Mouse (Mus musculus) lung, postnatal 0 days (tissue): ENCODE results near the gene Igsf6. TPM values are rescaled to one million over a fixed set of nuclear protein-coding genes. Genes with fewer than 3 reads are reported as not detected.

Experiments used
- ATAC-seq: fragments of 200-750 bp; cut with Nextera tagmentation; 2 replicates; pipeline ENCODE4 v1.8.0; 2017; ENCODE audit warnings: moderate library complexity
- DNase-seq: peaks from one replicate; pipeline ENCODE4 v3.0.0-alpha.2; 2016; ENCODE audit warnings: low spot score
- H3K27ac ChIP-seq: fragments of 300-500 bp; sonication (generic); 2 replicates; pipeline ENCODE4 v1.5.1; 2014; ENCODE audit warnings: antibody characterized with exemption, mild to moderate bottlenecking, low read length, mixed read lengths
- H3K27me3 ChIP-seq: fragments of 300-500 bp; sonication (generic); replicated peaks from 2 replicates; pipeline ENCODE4 v1.6.1; 2014; ENCODE audit warnings: low read length, mixed read lengths; ENCODE audit not compliant: insufficient read depth
- H3K36me3 ChIP-seq: fragments of 300-500 bp; sonication (generic); 2 replicates; pipeline ENCODE4 v1.6.1; 2014; ENCODE audit warnings: low read length, mixed read lengths; ENCODE audit not compliant: insufficient read depth
- H3K4me1 ChIP-seq: fragments of 300-500 bp; sonication (generic); 2 replicates; pipeline ENCODE4 v1.6.1; 2014; ENCODE audit warnings: antibody characterized with exemption, low read depth, low read length, mixed read lengths; ENCODE audit not compliant: insufficient read depth
- H3K4me2 ChIP-seq: fragments of 300-500 bp; sonication (generic); replicated peaks from 2 replicates; pipeline ENCODE4 v1.6.1; 2014; ENCODE audit warnings: low read depth, mild to moderate bottlenecking, low read length, moderate library complexity, mixed read lengths
- H3K4me3 ChIP-seq: fragments of 300-500 bp; sonication (generic); 2 replicates; pipeline ENCODE4 v1.5.1; 2014; ENCODE audit warnings: low read depth, low read length
- H3K9ac ChIP-seq: fragments of 300-500 bp; sonication (generic); replicated peaks from 2 replicates; pipeline ENCODE4 v1.6.1; 2014; ENCODE audit warnings: low read depth, mild to moderate bottlenecking
- H3K9me3 ChIP-seq: fragments of 300-500 bp; sonication (generic); 2 replicates; pipeline ENCODE4 v1.6.1; 2016; ENCODE audit warnings: low read length, mixed read lengths
- CTCF ChIP-seq: IDR thresholded peaks from 2 replicates; pipeline ENCODE4 v1.5.1; 2016; ENCODE audit warnings: antibody characterized with exemption, mild to moderate bottlenecking
- EP300 ChIP-seq: IDR thresholded peaks from 2 replicates; pipeline ENCODE4 v1.6.1; 2016; ENCODE audit warnings: antibody characterized with exemption, mild to moderate bottlenecking, control low read depth
- WGBS: fragments of 180-500 bp; shearing (Covaris S2); extraction: QIAGEN DNeasy Blood & Tissue Kit; methylation state at CpG from one replicate; pipeline ENCODE4 v1.1.7; 2014; 5-methylcytosine and 5-hydroxymethylcytosine counted together
- polyA plus RNA-seq: library from polyadenylated mRNA; unstranded; fragments of >200 nt; fragmentation: Nextera tagmentation; extraction: Ambion mirVana; gene quantifications from 2 replicates; pipeline ENCODE4 v1.2.1, GENCODE M21; 2015

The Igsf6 gene
- polyA plus RNA-seq, 1 experiment from 2014 or later, result 5.5 TPM

- 69% methylated on average over 6 of the region's 6 CpGs for WGBS
- TF ChIP-seq EP300, result no peak
- no peak for TF ChIP-seq CTCF
- Histone ChIP-seq H3K9ac (no peak overlapping the region), H3K4me2 (no peak overlapping the region), H3K27ac (no peak overlapping the region), H3K27me3 (no peaks in the 10 kb centered on the region), H3K36me3 (no peaks in the 10 kb centered on the region), H3K4me3 (no peak overlapping the region), H3K9me3 (no peaks in the 10 kb centered on the region), H3K4me1 (peaks cover 11% of the 10 kb centered on the region; the same call in 1 of the 2 replicates)
- ATAC-seq (no peak; the same call in 1 of the 2 replicates), DNase-seq (peak; percentile 29)
Observed at GRCm38 (mm10) chr7:121045671-121046453, 28.5 kb downstream of the Igsf6 start.

GRCm38 (mm10) chr7:121044251-121044650 lies 30.1 kb downstream of the Igsf6 start:
- no peak overlapping the region for H3K27ac ChIP-seq
- WGBS, result 85% methylated on average over 1 of the region's 1 CpGs

GRCm38 (mm10) chr7:121043510-121043909 lies 30.9 kb downstream of the Igsf6 start:
- Histone ChIP-seq H3K4me3 (no peak overlapping the region), H3K27ac (no peak overlapping the region), H3K9ac (no peak overlapping the region), H3K4me1 (peaks cover 11% of the 10 kb centered on the region; the same call in 1 of the 2 replicates), H3K4me2 (no peak overlapping the region), H3K36me3 (no peaks in the 10 kb centered on the region), H3K27me3 (no peaks in the 10 kb centered on the region), H3K9me3 (no peaks in the 10 kb centered on the region)
- DNase-seq (no peak), ATAC-seq (no peak)
- 85% methylated on average over 1 of the region's 1 CpGs for WGBS
- TF ChIP-seq CTCF, result no peak
- no peak for TF ChIP-seq EP300

More at GRCm38 (mm10) chr7:121044251-121044650, 30.1 kb downstream of the Igsf6 start:
- no peak overlapping the region for H3K4me2 ChIP-seq
- no peaks in the 10 kb centered on the region for H3K27me3 ChIP-seq
- H3K9me3 ChIP-seq, result no peaks in the 10 kb centered on the region
- H3K9ac ChIP-seq, result no peak overlapping the region
- H3K4me1 ChIP-seq, result peaks cover 11% of the 10 kb centered on the region; the same call in 1 of the 2 replicates
- TF ChIP-seq CTCF, result no peak
- no peak for TF ChIP-seq EP300
- ATAC-seq (no peak), DNase-seq (no peak)
- no peak overlapping the region for H3K4me3 ChIP-seq
- no peaks in the 10 kb centered on the region for H3K36me3 ChIP-seq

- Histone ChIP-seq H3K4me1 (peaks cover 11% of the 10 kb centered on the region; the same call in 1 of the 2 replicates), H3K27me3 (no peaks in the 10 kb centered on the region), H3K4me3 (no peak overlapping the region), H3K36me3 (no peaks in the 10 kb centered on the region), H3K4me2 (no peak overlapping the region), H3K9ac (no peak overlapping the region), H3K9me3 (no peaks in the 10 kb centered on the region), H3K27ac (no peak overlapping the region)
- DNase-seq, result no peak
- TF ChIP-seq CTCF (no peak), EP300 (no peak)
- ATAC-seq, result no peak
- WGBS, result 82% methylated on average over 3 of the region's 3 CpGs
Observed at GRCm38 (mm10) chr7:121043004-121043403, 31.4 kb downstream of the Igsf6 start.

GRCm38 (mm10) chr7:121041989-121042388 lies 32.4 kb downstream of the Igsf6 start:
- 32% methylated on average over 1 of the region's 1 CpGs for WGBS

GRCm38 (mm10) chr7:121040595-121040994 lies 33.8 kb downstream of the Igsf6 start:
- DNase-seq (no peak), ATAC-seq (no peak)
- WGBS, result 85% methylated on average over 4 of the region's 4 CpGs
- no peak overlapping the region for H3K4me3 ChIP-seq
- peaks cover 7% of the 10 kb centered on the region; the same call in 1 of the 2 replicates for H3K4me1 ChIP-seq
- no peaks in the 10 kb centered on the region for H3K27me3 ChIP-seq
- no peak overlapping the region for H3K4me2 ChIP-seq
- no peaks in the 10 kb centered on the region for H3K9me3 ChIP-seq
- H3K36me3 ChIP-seq, result no peaks in the 10 kb centered on the region
- TF ChIP-seq EP300 (no peak), CTCF (no peak)
- no peak overlapping the region for H3K9ac ChIP-seq
- no peak overlapping the region for H3K27ac ChIP-seq

More at GRCm38 (mm10) chr7:121041989-121042388, 32.4 kb downstream of the Igsf6 start:
- H3K27me3 ChIP-seq, result no peaks in the 10 kb centered on the region
- DNase-seq (peak; percentile 42), ATAC-seq (peak; percentile 70)
- peaks cover 11% of the 10 kb centered on the region; the same call in 1 of the 2 replicates for H3K4me1 ChIP-seq
- no peak overlapping the region for H3K4me3 ChIP-seq
- no peak overlapping the region for H3K9ac ChIP-seq
- H3K36me3 ChIP-seq, result no peaks in the 10 kb centered on the region
- no peak overlapping the region for H3K4me2 ChIP-seq
- TF ChIP-seq EP300 (no peak), CTCF (no peak)
- no peaks in the 10 kb centered on the region for H3K9me3 ChIP-seq
- H3K27ac ChIP-seq, result no peak overlapping the region
